Mouse (Mus musculus): ENCODE data around the gene Mfng. TPM values are rescaled to one million over a fixed set of nuclear protein-coding genes. Genes with fewer than 3 reads are reported as not detected.

Gene Mfng
- polyA plus RNA-seq, 1 experiment from 2014 or later = 20.1 TPM

DNA sequence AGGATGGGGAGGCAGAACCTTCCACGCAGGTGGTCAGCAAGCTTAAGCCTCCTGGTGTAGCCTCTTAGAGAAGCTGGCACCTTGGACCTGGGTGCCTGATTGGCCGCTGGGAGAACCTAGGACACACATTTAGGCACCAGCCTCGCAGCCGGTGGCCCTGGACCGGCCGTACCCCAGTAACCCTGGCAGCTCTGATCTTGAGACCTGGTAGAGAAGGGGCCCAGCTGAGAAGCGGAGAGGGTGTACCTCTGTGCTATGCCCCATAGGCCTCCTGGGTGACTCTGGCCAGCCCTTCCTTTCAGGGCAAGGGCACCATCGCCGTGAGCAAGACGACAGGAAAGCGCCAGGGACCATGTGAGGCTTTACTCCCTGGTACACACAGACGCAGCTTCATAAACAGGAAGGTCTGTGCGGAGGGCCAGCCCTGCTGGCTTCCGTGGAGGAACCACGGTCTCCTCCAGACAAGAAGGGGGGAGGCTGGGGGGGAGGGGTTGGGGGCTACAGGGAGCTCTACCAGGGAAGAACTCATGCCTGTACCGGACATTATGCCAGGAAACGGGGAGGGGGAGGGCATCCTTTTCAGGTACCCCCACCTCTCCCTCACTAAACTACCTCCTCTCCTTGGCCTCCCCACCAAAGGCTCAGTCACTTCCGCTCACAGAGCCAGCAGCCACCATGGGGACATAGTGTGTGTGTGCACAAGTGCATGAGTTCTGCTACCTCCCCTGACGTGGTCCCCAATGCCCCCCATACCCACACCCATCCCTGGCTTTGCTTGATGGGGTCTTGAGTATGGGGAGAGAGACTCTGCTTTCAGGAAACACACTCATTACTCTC, 1.5 kb downstream of the Mfng start:
- peak overlapping the region; percentile 16; the same call in 1 of the 2 replicates for H3K4me3 ChIP-seq (ENCODE audit: low read length)
- H3K9ac ChIP-seq (ENCODE audit: low read depth, low read length) = peak overlapping the region; percentile 31; the same call in 1 of the 2 replicates
- H3K9me3 ChIP-seq (ENCODE audit: control insufficient read depth, low read length) = no peaks in the 10 kb centered on the region
- ATAC-seq = peak; percentile 20; the same call in 1 of the 2 replicates
- 44% methylated on average over 19 of the region's 19 CpGs for WGBS
- no peaks in the 10 kb centered on the region for H3K27me3 ChIP-seq (replicated peaks; ENCODE audit: control insufficient read depth, insufficient read depth, low read length)
- H3K27ac ChIP-seq (ENCODE audit: low read depth, low read length) = peak overlapping the region; percentile 5
- H3K4me1 ChIP-seq (ENCODE audit: control insufficient read depth, insufficient read depth, low read depth, low read length) = peaks cover 11% of the 10 kb centered on the region
- H3K4me2 ChIP-seq (ENCODE audit: low read length) = peak overlapping the region; percentile 41
- no peaks in the 10 kb centered on the region for H3K36me3 ChIP-seq (ENCODE audit: control insufficient read depth, insufficient read depth, low read length)

DNA sequence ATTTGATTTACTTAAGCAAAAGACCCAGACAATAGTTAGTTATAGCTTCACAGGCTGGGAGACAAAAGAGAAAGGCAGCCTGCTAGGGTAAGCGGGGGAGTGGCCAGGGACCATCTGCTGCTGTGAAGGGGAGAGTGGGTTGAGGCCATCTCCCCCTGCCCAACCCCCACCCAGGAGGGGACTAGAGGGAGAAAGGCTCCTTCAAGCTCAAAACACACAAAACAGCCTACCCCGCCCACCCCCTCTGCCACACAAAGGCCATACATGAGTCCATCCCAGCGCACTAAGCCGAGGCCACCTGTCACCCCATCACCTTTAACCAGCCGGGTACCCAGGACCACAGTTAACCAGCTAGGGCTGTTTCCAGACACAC, 2.3 kb downstream of the Mfng start:
- peak overlapping the region; percentile 41 for H3K4me2 ChIP-seq (ENCODE audit: low read length)
- 4% methylated on average over 5 of the region's 5 CpGs for WGBS
- H3K27ac ChIP-seq (ENCODE audit: low read depth, low read length) = peak overlapping the region; percentile 5
- no peak for ATAC-seq
- H3K36me3 ChIP-seq (ENCODE audit: control insufficient read depth, insufficient read depth, low read length) = no peaks in the 10 kb centered on the region
- peaks cover 11% of the 10 kb centered on the region for H3K4me1 ChIP-seq (ENCODE audit: control insufficient read depth, insufficient read depth, low read depth, low read length)
- H3K9ac ChIP-seq (ENCODE audit: low read depth, low read length) = 0 out of 2 replicates have a peak overlapping the region, but pooled peaks have one; percentile 5
- no peak overlapping the region for H3K4me3 ChIP-seq (ENCODE audit: low read length)
- no peaks in the 10 kb centered on the region for H3K27me3 ChIP-seq (replicated peaks; ENCODE audit: control insufficient read depth, insufficient read depth, low read length)
- H3K9me3 ChIP-seq (ENCODE audit: control insufficient read depth, low read length) = no peaks in the 10 kb centered on the region

DNA sequence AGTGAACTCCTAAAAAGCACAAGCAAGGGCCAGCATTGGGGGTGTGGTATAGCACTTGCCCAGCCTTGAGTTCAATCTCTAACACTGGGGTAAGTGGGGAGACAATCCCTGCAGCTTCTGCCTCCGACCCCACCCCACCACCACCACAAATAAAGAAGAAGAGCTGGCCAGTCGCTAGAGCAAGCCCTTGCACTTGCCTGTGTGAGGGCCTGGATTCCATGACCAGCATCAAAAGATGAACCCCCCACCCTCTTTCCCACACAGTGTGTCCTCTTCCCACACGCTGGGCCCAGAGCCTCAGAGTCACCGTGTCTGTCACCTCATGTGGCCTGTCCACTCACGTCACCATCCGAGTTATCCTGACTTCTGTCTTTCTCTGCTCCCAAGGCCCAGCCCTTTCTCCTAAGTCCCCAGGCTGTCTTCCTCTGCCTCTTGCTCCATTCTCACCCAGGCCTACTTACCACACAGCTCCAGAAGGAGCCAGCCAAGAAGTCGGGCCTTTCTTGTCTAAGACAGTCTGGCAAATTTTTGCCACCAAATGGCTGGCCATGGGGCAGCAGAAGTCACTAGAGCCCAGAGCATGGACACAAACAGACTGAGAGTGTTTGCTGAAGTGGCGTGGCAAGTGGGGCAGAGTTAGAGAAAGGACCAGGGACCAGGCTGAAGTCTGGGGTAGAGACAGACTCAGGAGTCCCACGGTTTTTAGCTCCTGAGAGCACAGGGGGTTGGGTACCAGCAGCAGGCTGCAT, 2.9 kb downstream of the Mfng start:
- Histone ChIP-seq H3K4me2 (ENCODE audit: low read length) (peak overlapping the region; percentile 26; the same call in 1 of the 2 replicates), H3K27ac (ENCODE audit: low read depth, low read length) (peak overlapping the region; percentile 5), H3K9ac (ENCODE audit: low read depth, low read length) (0 out of 2 replicates have a peak overlapping the region, but pooled peaks have one; percentile 23), H3K27me3 (replicated peaks; ENCODE audit: control insufficient read depth, insufficient read depth, low read length) (no peaks in the 10 kb centered on the region), H3K36me3 (ENCODE audit: control insufficient read depth, insufficient read depth, low read length) (no peaks in the 10 kb centered on the region), H3K4me1 (ENCODE audit: control insufficient read depth, insufficient read depth, low read depth, low read length) (peaks cover 11% of the 10 kb centered on the region), H3K4me3 (ENCODE audit: low read length) (0 out of 2 replicates have a peak overlapping the region, but pooled peaks have one; percentile 4), H3K9me3 (ENCODE audit: control insufficient read depth, low read length) (no peaks in the 10 kb centered on the region)
- no peak for ATAC-seq
- WGBS = 21% methylated on average over 9 of the region's 9 CpGs

DNA sequence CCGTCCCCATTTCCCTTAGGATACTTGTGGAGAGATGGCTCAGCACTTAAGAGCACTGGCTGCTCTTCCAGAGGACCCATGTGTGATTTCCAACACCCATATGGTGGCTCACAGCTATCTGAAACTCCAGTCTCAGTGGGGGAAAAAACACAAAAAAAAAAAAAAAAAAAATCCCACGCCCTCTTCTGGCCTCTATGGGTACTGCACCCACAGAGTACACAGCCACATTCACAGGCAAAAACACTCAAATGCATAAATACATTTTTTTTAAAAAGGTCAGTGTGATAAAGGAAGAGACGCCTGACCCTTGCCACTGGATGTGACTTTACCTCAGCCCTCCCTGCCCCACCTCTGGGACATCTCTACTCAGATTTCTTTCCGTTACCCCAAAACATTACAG, 4.2 kb downstream of the Mfng start:
- Histone ChIP-seq H3K36me3 (ENCODE audit: control insufficient read depth, insufficient read depth, low read length) (no peaks in the 10 kb centered on the region), H3K27ac (ENCODE audit: low read depth, low read length) (no peak overlapping the region), H3K9me3 (ENCODE audit: control insufficient read depth, low read length) (no peaks in the 10 kb centered on the region), H3K9ac (ENCODE audit: low read depth, low read length) (no peak overlapping the region), H3K4me2 (ENCODE audit: low read length) (no peak overlapping the region), H3K27me3 (replicated peaks; ENCODE audit: control insufficient read depth, insufficient read depth, low read length) (no peaks in the 10 kb centered on the region), H3K4me1 (ENCODE audit: control insufficient read depth, insufficient read depth, low read depth, low read length) (peaks cover 11% of the 10 kb centered on the region), H3K4me3 (ENCODE audit: low read length) (no peak overlapping the region)
- 91% methylated on average over 4 of the region's 4 CpGs for WGBS
- ATAC-seq = no peak

DNA sequence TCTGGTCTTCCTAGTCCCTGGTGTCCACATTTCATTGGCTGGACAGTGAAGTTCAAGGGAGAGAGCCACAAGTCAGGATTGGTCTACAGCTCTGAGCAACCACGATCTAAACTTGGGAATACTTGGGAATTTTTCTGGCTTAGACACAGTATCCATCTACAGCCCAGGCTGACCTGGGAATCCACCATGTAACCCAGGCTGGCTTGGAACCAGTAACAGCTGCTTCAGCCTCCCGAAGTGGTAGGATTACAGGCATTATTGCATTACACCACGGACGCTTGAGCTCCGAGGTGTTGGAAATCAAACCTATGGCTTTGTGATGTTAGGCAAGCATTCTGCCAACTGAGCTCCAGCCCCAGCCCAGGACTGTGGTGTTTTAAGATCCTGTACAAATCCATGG, 9.6 kb downstream of the Mfng start:
- Histone ChIP-seq H3K9me3 (ENCODE audit: control insufficient read depth, low read length) (no peaks in the 10 kb centered on the region), H3K36me3 (ENCODE audit: control insufficient read depth, insufficient read depth, low read length) (no peaks in the 10 kb centered on the region), H3K9ac (ENCODE audit: low read depth, low read length) (no peak overlapping the region), H3K27me3 (replicated peaks; ENCODE audit: control insufficient read depth, insufficient read depth, low read length) (no peaks in the 10 kb centered on the region), H3K4me2 (ENCODE audit: low read length) (no peak overlapping the region), H3K27ac (ENCODE audit: low read depth, low read length) (peak overlapping the region; percentile 18; the same call in 1 of the 2 replicates), H3K4me3 (ENCODE audit: low read length) (no peak overlapping the region), H3K4me1 (ENCODE audit: control insufficient read depth, insufficient read depth, low read depth, low read length) (no peaks in the 10 kb centered on the region; the same call in 1 of the 2 replicates)
- ATAC-seq = 0 out of 2 replicates have a peak, but pooled peaks have one; percentile 5
- WGBS = 76% methylated on average over 5 of the region's 5 CpGs

DNA sequence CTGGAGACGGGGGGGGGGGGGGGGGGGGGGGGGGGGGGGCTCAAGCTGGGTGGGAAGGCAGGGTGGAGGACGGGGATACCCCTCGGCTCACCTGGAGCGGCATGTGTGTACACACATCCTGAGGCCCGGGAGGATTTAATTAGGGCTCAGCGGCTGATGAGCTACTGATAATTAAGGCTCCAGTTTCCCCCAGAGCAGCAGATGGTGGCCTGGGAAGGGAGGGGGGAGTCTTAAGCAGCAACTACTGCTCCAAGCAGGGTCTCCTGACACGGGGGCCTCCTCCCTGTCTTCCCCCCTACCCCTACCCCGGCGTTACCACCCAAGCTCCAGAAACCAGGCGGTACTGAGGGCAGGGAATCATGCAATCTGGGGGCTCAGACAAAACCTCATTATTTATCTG, 10.1 kb downstream of the Mfng start:
- Histone ChIP-seq H3K4me3 (ENCODE audit: low read length) (no peak overlapping the region), H3K27me3 (replicated peaks; ENCODE audit: control insufficient read depth, insufficient read depth, low read length) (no peaks in the 10 kb centered on the region), H3K4me2 (ENCODE audit: low read length) (no peak overlapping the region), H3K9ac (ENCODE audit: low read depth, low read length) (no peak overlapping the region), H3K4me1 (ENCODE audit: control insufficient read depth, insufficient read depth, low read depth, low read length) (no peaks in the 10 kb centered on the region; the same call in 1 of the 2 replicates), H3K36me3 (ENCODE audit: control insufficient read depth, insufficient read depth, low read length) (no peaks in the 10 kb centered on the region), H3K27ac (ENCODE audit: low read depth, low read length) (peak overlapping the region; percentile 18; the same call in 1 of the 2 replicates), H3K9me3 (ENCODE audit: control insufficient read depth, low read length) (no peaks in the 10 kb centered on the region)
- 41% methylated on average over 9 of the region's 10 CpGs for WGBS
- ATAC-seq = 0 out of 2 replicates have a peak, but pooled peaks have one; percentile 10

DNA sequence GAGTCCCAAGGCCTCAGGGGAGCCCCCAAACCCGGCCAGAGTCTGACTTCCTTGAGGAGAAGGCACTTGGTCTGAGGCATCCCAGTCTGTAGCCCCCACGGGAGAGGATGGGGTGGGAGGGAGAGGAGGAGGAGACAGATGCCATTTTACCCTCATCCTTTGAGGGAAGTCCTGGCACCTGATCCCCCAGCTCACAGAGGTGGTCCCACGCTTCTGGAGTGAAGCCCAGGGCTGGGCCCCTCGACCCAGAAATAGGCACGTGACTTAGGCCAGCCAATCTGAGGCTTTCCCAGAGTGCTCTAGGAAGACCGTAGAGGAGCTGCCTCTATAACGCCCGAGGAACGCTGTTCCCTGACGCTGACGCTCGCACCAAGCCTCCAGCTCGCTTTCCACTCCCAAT, 12.2 kb downstream of the Mfng start:
- no peak for ATAC-seq

DNA sequence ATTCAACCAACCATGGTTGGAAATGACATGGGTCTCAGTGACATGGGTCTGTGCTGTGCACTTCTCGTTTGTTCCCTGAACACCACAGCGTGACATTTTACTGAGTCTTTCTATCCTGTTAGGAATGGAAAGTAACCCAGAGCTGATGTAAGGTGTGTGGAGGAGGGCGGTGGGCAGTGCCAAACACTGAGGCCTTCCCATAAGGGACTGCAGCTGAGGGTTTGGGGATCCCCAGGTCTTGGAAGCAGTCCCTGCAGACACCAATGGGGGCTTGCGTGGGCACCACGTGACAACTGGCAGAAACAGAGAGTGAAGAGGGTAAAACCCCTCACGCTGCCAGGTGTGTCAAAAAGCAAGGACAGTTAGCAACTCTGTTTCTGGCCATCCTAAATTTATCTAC, 15.1 kb downstream of the Mfng start:
- Histone ChIP-seq H3K27me3 (replicated peaks; ENCODE audit: control insufficient read depth, insufficient read depth, low read length) (no peaks in the 10 kb centered on the region), H3K36me3 (ENCODE audit: control insufficient read depth, insufficient read depth, low read length) (no peaks in the 10 kb centered on the region), H3K4me2 (ENCODE audit: low read length) (no peak overlapping the region), H3K4me3 (ENCODE audit: low read length) (no peak overlapping the region), H3K4me1 (ENCODE audit: control insufficient read depth, insufficient read depth, low read depth, low read length) (no peaks in the 10 kb centered on the region), H3K27ac (ENCODE audit: low read depth, low read length) (no peak overlapping the region), H3K9ac (ENCODE audit: low read depth, low read length) (no peak overlapping the region), H3K9me3 (ENCODE audit: control insufficient read depth, low read length) (no peaks in the 10 kb centered on the region)
- no peak for ATAC-seq
- 93% methylated on average over 6 of the region's 6 CpGs for WGBS

More for the DNA sequence above, 12.2 kb downstream of the Mfng start:
- no peak overlapping the region for H3K4me2 ChIP-seq (ENCODE audit: low read length)
- 73% methylated on average over 13 of the region's 13 CpGs for WGBS
- H3K9ac ChIP-seq (ENCODE audit: low read depth, low read length) = no peak overlapping the region
- H3K27ac ChIP-seq (ENCODE audit: low read depth, low read length) = no peak overlapping the region
- H3K27me3 ChIP-seq (replicated peaks; ENCODE audit: control insufficient read depth, insufficient read depth, low read length) = no peaks in the 10 kb centered on the region
- H3K4me1 ChIP-seq (ENCODE audit: control insufficient read depth, insufficient read depth, low read depth, low read length) = no peaks in the 10 kb centered on the region; the same call in 1 of the 2 replicates
- no peaks in the 10 kb centered on the region for H3K36me3 ChIP-seq (ENCODE audit: control insufficient read depth, insufficient read depth, low read length)
- no peaks in the 10 kb centered on the region for H3K9me3 ChIP-seq (ENCODE audit: control insufficient read depth, low read length)
- no peak overlapping the region for H3K4me3 ChIP-seq (ENCODE audit: low read length)

All from hindbrain, embryonic 16.5 days (tissue).